Mouse (Mus musculus) stomach, postnatal 0 days (tissue): ENCODE measurements at regions not wholly inside any gene's neighbourhood (a gene's known extent, or its start where the extent isn't known, plus 50 kb on each side); places are given as distances from the start of the nearest gene placed in this dataset.
"Not testable (repeated sequence)": the region's sequence is repeated elsewhere in the genome, so short reads cannot be mapped to it uniquely, and the experiment has no call there.

ENCODE experiments used
- CTCF ChIP-seq: IDR thresholded peaks from 2 replicates; pipeline ENCODE4 v1.5.1; 2016; ENCODE audit warnings: antibody characterized with exemption, low read depth, mild to moderate bottlenecking, moderate library complexity
- EP300 ChIP-seq: optimal IDR thresholded peaks from 2 replicates; pipeline ENCODE3; 2016; ENCODE audit warnings: antibody characterized with exemption

- TF ChIP-seq EP300, CTCF: not testable (repeated sequence)
These were observed 63.0 kb downstream of the Dynlt1b start for GRCm38 (mm10) chr17:6492950-6493349.
